Mouse (Mus musculus): ENCODE data around the gene Tbx2. TPM values are rescaled to one million over a fixed set of nuclear protein-coding genes. Genes with fewer than 3 reads are reported as not detected.
A peak's percentile ranks its signal among the peaks of the same experiment; 100 is the strongest.

Tbx2 gene
- polyA plus RNA-seq, 1 experiment from 2014 or later, result 1.5 TPM

DNA sequence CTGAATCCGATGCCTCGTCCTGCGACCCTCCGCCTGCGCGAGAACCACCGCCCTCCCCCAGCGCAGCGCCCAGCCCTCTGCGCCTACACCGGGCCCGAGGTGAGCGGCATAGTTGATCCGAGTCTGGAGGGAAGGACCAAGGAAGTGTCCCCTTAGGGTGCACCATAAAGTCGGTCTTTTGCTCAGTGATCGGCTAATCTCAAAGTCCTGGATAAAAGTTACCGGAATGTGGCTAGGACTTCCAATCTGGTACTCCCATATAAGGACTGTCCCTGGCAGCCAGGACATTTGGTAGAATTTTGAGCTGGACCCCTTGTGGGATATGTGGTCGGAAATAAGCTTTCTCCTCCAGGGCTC, 4.9 kb downstream of the Tbx2 start:
- peaks cover 49% of the 10 kb centered on the region for H3K4me1 ChIP-seq (replicated peaks)
- peaks cover 98% of the 10 kb centered on the region for H3K27me3 ChIP-seq (ENCODE audit: insufficient read depth, poor library complexity, severe bottlenecking)
- no peaks in the 10 kb centered on the region for H3K9me3 ChIP-seq
- no peak for DNase-seq (ENCODE audit: low spot score)
- WGBS, result under 1% methylated on average over 18 of the region's 18 CpGs
- H3K4me3 ChIP-seq, result peak overlapping the region; percentile 60
- peaks cover 13% of the 10 kb centered on the region; the same call in 1 of the 2 replicates for H3K36me3 ChIP-seq
- peak overlapping the region; percentile 86 for H3K27ac ChIP-seq

DNA sequence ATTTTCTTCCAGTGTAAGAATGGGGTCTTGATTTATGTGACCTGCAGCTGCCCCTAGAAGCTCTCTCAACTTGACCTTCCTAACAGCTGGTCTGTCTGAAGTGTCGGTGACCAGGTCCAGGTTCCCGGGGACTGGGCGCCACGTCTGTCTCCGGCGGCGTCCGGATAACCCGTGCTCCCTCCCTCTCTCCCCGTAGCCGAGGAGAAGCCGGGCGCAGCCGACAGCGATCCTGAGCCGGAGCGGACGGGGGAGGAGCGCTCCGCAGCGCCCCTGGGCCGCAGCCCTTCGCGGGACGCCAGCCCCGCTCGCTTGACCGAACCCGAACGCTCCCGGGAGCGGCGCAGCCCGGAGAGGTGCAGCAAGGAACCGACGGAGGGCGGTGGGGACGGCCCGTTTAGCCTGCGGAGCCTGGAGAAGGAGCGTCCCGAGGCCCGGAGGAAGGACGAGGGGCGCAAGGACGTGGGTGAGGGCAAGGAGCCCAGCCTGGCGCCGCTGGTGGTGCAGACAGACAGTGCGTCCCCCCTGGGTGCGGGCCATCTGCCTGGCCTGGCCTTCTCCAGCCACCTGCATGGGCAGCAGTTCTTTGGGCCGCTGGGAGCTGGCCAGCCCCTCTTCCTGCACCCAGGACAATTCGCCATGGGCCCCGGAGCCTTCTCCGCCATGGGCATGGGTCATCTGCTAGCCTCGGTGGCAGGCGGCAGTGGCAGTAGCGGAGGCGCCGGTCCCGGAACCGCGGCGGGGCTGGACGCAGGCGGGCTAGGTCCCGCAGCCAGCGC, 5.5 kb downstream of the Tbx2 start:
- Histone ChIP-seq H3K27me3 (ENCODE audit: insufficient read depth, poor library complexity, severe bottlenecking) (peaks cover 98% of the 10 kb centered on the region), H3K4me3 (peak overlapping the region; percentile 60), H3K27ac (peak overlapping the region; percentile 86), H3K36me3 (peaks cover 13% of the 10 kb centered on the region; the same call in 1 of the 2 replicates), H3K9me3 (no peaks in the 10 kb centered on the region), H3K4me1 (replicated peaks) (peaks cover 48% of the 10 kb centered on the region)
- 1% methylated on average over 67 of the region's 67 CpGs for WGBS
- peak; percentile 66 for DNase-seq (ENCODE audit: low spot score)

- peak overlapping the region; percentile 86 for H3K27ac ChIP-seq
- H3K36me3 ChIP-seq, result peaks cover 13% of the 10 kb centered on the region; the same call in 1 of the 2 replicates
- DNase-seq (ENCODE audit: low spot score), result no peak
- H3K4me1 ChIP-seq (replicated peaks), result peaks cover 50% of the 10 kb centered on the region
- H3K27me3 ChIP-seq (ENCODE audit: insufficient read depth, poor library complexity, severe bottlenecking), result peaks cover 100% of the 10 kb centered on the region
- H3K4me3 ChIP-seq, result peak overlapping the region; percentile 60
- WGBS, result 4% methylated on average over 20 of the region's 20 CpGs
- H3K9me3 ChIP-seq, result no peaks in the 10 kb centered on the region
Measured at GRCm38 (mm10) chr11:85838424-85839257, 6.3 kb downstream of the Tbx2 start.

DNA sequence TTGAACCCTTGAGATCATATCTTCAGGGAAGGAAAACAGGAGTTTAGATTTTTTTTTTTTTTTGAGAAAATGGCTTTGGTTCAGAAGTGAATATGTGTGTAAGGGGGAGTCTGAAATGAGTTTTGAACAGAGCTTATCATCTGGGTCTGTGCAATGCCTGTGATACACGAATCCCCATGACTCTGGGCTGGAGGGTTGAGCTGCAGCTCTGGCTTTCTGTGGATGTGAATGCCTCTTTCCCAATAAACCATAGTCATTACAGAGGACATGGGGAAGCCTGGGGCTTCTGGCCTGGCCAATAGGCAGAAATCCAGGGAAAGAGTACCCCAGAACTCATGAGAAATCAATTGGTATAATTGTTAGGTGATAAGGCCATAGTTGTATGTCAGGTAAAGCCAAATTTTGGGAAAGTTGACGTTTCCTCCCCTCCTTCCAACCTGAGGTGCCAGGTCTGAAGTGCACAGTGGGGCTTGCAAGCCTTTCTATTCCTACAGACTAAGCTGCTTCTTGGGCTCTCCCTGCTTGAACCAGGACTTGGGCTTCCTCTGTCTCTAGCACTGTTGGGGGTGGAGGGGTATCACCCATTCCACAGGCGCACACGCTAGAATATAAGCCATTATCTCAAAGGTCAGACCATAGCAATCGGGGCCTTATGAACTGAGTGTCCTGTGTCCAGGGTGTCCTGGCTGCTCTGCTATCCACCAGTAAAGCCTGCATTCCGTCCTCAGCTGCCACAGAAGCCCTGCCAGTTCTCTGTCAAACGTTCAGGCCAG, 7.1 kb downstream of the Tbx2 start:
- 5% methylated on average over 7 of the region's 7 CpGs for WGBS
- H3K36me3 ChIP-seq, result peaks cover 13% of the 10 kb centered on the region; the same call in 1 of the 2 replicates
- no peaks in the 10 kb centered on the region for H3K9me3 ChIP-seq
- H3K4me3 ChIP-seq, result peak overlapping the region; percentile 60
- no peak for DNase-seq (ENCODE audit: low spot score)
- H3K27ac ChIP-seq, result peak overlapping the region; percentile 80; the same call in 1 of the 2 replicates
- H3K4me1 ChIP-seq (replicated peaks), result peaks cover 58% of the 10 kb centered on the region
- peaks cover 99% of the 10 kb centered on the region for H3K27me3 ChIP-seq (ENCODE audit: insufficient read depth, poor library complexity, severe bottlenecking)

- 2% methylated on average over 27 of the region's 27 CpGs for WGBS
- Histone ChIP-seq H3K27me3 (ENCODE audit: insufficient read depth, poor library complexity, severe bottlenecking) (peaks cover 98% of the 10 kb centered on the region), H3K9me3 (no peaks in the 10 kb centered on the region), H3K4me3 (peak overlapping the region; percentile 60), H3K27ac (peak overlapping the region; percentile 80), H3K36me3 (peaks cover 13% of the 10 kb centered on the region; the same call in 1 of the 2 replicates), H3K4me1 (replicated peaks) (peaks cover 62% of the 10 kb centered on the region)
- DNase-seq (ENCODE audit: low spot score), result peak; percentile 35
Measured at GRCm38 (mm10) chr11:85840031-85840802, 7.9 kb downstream of the Tbx2 start.

DNA sequence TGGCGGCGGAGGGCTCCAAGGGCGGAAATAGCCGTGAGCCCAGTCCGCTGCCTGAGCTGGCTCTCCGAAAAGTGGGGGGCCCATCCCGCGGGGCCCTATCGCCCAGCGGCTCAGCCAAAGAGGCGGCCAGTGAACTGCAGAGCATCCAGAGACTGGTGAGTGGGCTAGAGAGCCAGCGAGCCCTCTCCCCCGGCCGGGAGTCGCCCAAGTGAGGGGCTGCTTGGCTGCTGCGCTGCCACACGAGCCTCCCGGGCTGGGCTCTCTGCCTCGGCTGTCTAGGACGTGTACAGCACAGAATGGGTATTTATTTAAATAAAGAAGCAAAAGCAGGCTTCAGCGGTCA, 8.4 kb downstream of the Tbx2 start:
- 2% methylated on average over 21 of the region's 21 CpGs for WGBS

DNA sequence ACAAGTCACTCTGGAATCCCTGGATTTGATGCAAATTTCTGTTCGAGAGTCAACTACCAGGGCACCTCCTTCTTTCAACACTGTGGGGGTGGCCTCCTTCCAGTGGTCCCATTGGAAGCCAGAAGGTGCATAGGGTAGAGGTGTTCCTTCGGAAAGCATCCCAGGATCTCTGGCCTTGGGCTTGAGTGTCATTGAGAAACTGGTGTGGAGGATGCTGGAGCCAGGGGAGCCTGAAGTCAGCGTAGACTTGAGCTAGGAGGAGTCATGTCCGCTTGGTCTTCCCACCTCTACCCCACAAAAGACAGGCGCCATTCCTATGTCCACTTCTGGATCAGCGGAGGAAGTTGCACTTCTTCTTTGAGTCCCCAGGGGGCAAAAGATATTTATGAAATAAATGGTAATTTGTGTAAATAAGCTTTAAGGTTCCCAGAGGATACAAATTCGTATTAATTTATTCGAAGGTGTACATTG, 8.9 kb downstream of the Tbx2 start:
- H3K36me3 ChIP-seq, result peaks cover 13% of the 10 kb centered on the region; the same call in 1 of the 2 replicates
- peaks cover 98% of the 10 kb centered on the region for H3K27me3 ChIP-seq (ENCODE audit: insufficient read depth, poor library complexity, severe bottlenecking)
- DNase-seq (ENCODE audit: low spot score), result peak; percentile 47
- H3K9me3 ChIP-seq, result no peaks in the 10 kb centered on the region
- peaks cover 65% of the 10 kb centered on the region for H3K4me1 ChIP-seq (replicated peaks)
- peak overlapping the region; percentile 60 for H3K4me3 ChIP-seq
- peak overlapping the region; percentile 80 for H3K27ac ChIP-seq
- WGBS, result 7% methylated on average over 8 of the region's 8 CpGs

More for the DNA sequence above, 8.4 kb downstream of the Tbx2 start:
- Histone ChIP-seq H3K9me3 (no peaks in the 10 kb centered on the region), H3K4me3 (peak overlapping the region; percentile 60), H3K36me3 (peaks cover 13% of the 10 kb centered on the region; the same call in 1 of the 2 replicates), H3K27ac (peak overlapping the region; percentile 80), H3K27me3 (ENCODE audit: insufficient read depth, poor library complexity, severe bottlenecking) (peaks cover 98% of the 10 kb centered on the region), H3K4me1 (replicated peaks) (peaks cover 62% of the 10 kb centered on the region)
- DNase-seq (ENCODE audit: low spot score), result no peak

- Histone ChIP-seq H3K4me1 (replicated peaks) (peaks cover 68% of the 10 kb centered on the region), H3K27me3 (ENCODE audit: insufficient read depth, poor library complexity, severe bottlenecking) (peaks cover 98% of the 10 kb centered on the region), H3K36me3 (peaks cover 10% of the 10 kb centered on the region; the same call in 1 of the 2 replicates), H3K27ac (peak overlapping the region; percentile 80), H3K9me3 (no peaks in the 10 kb centered on the region), H3K4me3 (peak overlapping the region; percentile 60)
- WGBS, result under 1% methylated on average over 32 of the region's 32 CpGs
- peak; percentile 84 for DNase-seq (ENCODE audit: low spot score)
Measured at GRCm38 (mm10) chr11:85841980-85842379, 9.6 kb downstream of the Tbx2 start.

GRCm38 (mm10) chr11:85842596-85843346, 10.4 kb downstream of the Tbx2 start:
- DNase-seq (ENCODE audit: low spot score), result no peak
- 6% methylated on average over 24 of the region's 24 CpGs for WGBS
- peak overlapping the region; percentile 80 for H3K27ac ChIP-seq
- H3K9me3 ChIP-seq, result no peaks in the 10 kb centered on the region
- H3K36me3 ChIP-seq, result 0 out of 2 replicates have a peak, but pooled peaks cover 6% of the 10 kb centered on the region
- peaks cover 96% of the 10 kb centered on the region for H3K27me3 ChIP-seq (ENCODE audit: insufficient read depth, poor library complexity, severe bottlenecking)
- peaks cover 60% of the 10 kb centered on the region for H3K4me1 ChIP-seq (replicated peaks)
- H3K4me3 ChIP-seq, result peak overlapping the region; percentile 60

GRCm38 (mm10) chr11:85843347-85843692, 11.0 kb downstream of the Tbx2 start:
- Histone ChIP-seq H3K36me3 (0 out of 2 replicates have a peak, but pooled peaks cover under 1% of the 10 kb centered on the region), H3K4me1 (replicated peaks) (peaks cover 55% of the 10 kb centered on the region), H3K27me3 (ENCODE audit: insufficient read depth, poor library complexity, severe bottlenecking) (peaks cover 95% of the 10 kb centered on the region), H3K4me3 (peak overlapping the region; percentile 60), H3K27ac (peak overlapping the region; percentile 80), H3K9me3 (no peaks in the 10 kb centered on the region)
- DNase-seq (ENCODE audit: low spot score), result peak; percentile 86
- whole genome bisulfite sequencing, result under 1% methylated on average over 18 of the region's 18 CpGs

Measured in hindbrain, embryonic 10.5 days (tissue).